Mouse (Mus musculus) liver, adult 2 months (tissue): ENCODE data around the gene Plekha6.

Experiments used
- CTCF ChIP-seq: fragments of 200-500 bp; IDR thresholded peaks from 2 replicates; pipeline ENCODE4 v1.5.1; 2011; ENCODE audit warnings: low read depth, low read length, control low read depth
- POLR2A ChIP-seq: fragments of 200-500 bp; IDR thresholded peaks from 2 replicates; pipeline ENCODE4 v1.6.1; 2011; ENCODE audit warnings: low read length, control low read depth; ENCODE audit not compliant: insufficient read depth; ENCODE audit errors: extremely low read depth

- TF ChIP-seq CTCF (no peak), POLR2A (no peak)
Measured at GRCm38 (mm10) chr1:133287051-133287450, 123.0 kb downstream of the Plekha6 start.
